Mouse (Mus musculus): ENCODE data around the gene Ppme1.

DNA sequence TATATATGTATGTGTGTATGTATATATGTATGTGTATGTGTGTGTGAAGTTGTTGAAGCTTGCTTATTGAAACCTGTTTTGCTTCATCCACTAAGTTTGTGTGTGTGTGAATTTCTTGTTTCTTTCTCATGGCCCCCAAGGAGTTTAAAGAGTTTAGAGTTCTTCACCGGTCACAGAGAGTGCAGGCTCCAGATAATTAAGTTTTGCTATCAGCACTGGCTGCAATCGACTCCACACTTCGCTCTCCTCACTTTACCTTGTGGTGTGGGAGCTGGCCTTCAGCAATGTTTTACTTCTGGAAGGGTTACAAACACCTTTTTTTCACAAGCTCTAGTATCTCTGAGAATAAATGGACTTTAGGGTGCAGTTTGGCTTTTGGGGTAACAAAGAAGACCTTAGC, 40.8 kb downstream of the Ppme1 start:
- no peak for TF ChIP-seq TBP (conservative IDR thresholded peaks at IDR 0.05; ENCODE audit: low read depth, low read length)
- TF ChIP-seq KAT2A (IDR thresholded peaks at IDR 0.05; ENCODE audit: insufficient replicate concordance, low read length), result no peak
- TF ChIP-seq POLR2A (IDR thresholded peaks at IDR 0.05; ENCODE audit: low read depth, low read length), result no peak
- TF ChIP-seq E2F4 (IDR thresholded peaks at IDR 0.05; ENCODE audit: insufficient replicate concordance, low read depth, low read length), result no peak
- TF ChIP-seq MAFK (IDR thresholded peaks at IDR 0.05; ENCODE audit: insufficient replicate concordance, low read length), result no peak
- TF ChIP-seq MAZ (IDR thresholded peaks at IDR 0.05; ENCODE audit: low read depth, low read length), result no peak
- no peak for TF ChIP-seq NELFE (IDR thresholded peaks at IDR 0.05; ENCODE audit: low read depth, low read length)
- no peak for TF ChIP-seq USF1 (IDR thresholded peaks at IDR 0.05; ENCODE audit: low read depth, low read length)
- TF ChIP-seq CHD2 (IDR thresholded peaks at IDR 0.05; ENCODE audit: low read length), result no peak
- TF ChIP-seq CTCF (conservative IDR thresholded peaks at IDR 0.05 in 1 of 2, IDR thresholded peaks at IDR 0.05 in 1 of 2; ENCODE audit: low read depth in 2 of 2, low read length in 2 of 2), result no peak

Data from CH12.LX (cell line).